Mouse (Mus musculus) lung, adult 2 months (tissue): ENCODE measurements at regions not wholly inside any gene's neighbourhood (a gene's known extent, or its start where the extent isn't known, plus 50 kb on each side); places are given as distances from the start of the nearest gene placed in this dataset.

ENCODE experiments used
- DNase-seq: peaks from one replicate; pipeline ENCODE4 v3.0.0; 2022
- H3K4me1 ChIP-seq: fragments of 200-500 bp; 2 replicates; pipeline ENCODE4 v1.6.1; 2011; ENCODE audit warnings: low read length; ENCODE audit not compliant: control insufficient read depth, insufficient read depth
- H3K4me3 ChIP-seq: fragments of 200-500 bp; replicated peaks from 2 replicates; pipeline ENCODE3; 2011; ENCODE audit warnings: low read depth, mild to moderate bottlenecking, control low read depth, low read length; ENCODE audit errors: extremely low read depth
- CTCF ChIP-seq: fragments of 200-500 bp; IDR thresholded peaks from 2 replicates; pipeline ENCODE4 v1.5.1; 2011; ENCODE audit warnings: mild to moderate bottlenecking, low read length, control low read depth; ENCODE audit not compliant: insufficient read depth
- POLR2A ChIP-seq: fragments of 200-500 bp; IDR thresholded peaks from 2 replicates; pipeline ENCODE4 v1.6.1; 2011; ENCODE audit warnings: low read depth, mild to moderate bottlenecking, control low read depth, low read length, borderline replicate concordance; ENCODE audit errors: extremely low read depth
- WGBS: fragments of 180-500 bp; shearing (Covaris S2); methylation state at CpG from one replicate; pipeline ENCODE4 v1.1.7; 2018; 5-methylcytosine and 5-hydroxymethylcytosine counted together

GRCm38 (mm10) chr3:133599731-133600130, 54.8 kb upstream of the Tet2 start:
- WGBS, result 92% methylated on average over 7 of the region's 7 CpGs
- TF ChIP-seq POLR2A, result no peak
- no peak for TF ChIP-seq CTCF
- Histone ChIP-seq H3K4me3 (no peak overlapping the region), H3K4me1 (peaks cover 4% of the 10 kb centered on the region; the same call in 1 of the 2 replicates)
- no peak for DNase-seq

GRCm38 (mm10) chr3:133600447-133601220, 55.7 kb upstream of the Tet2 start:
- H3K4me3 ChIP-seq, result no peak overlapping the region
- TF ChIP-seq POLR2A (no peak), CTCF (no peak)
- 21% methylated on average over 11 of the region's 11 CpGs for WGBS
- peaks cover 4% of the 10 kb centered on the region; the same call in 1 of the 2 replicates for H3K4me1 ChIP-seq
- DNase-seq, result peak; percentile 24

GRCm38 (mm10) chr3:133605460-133605859, 60.5 kb upstream of the Tet2 start:
- Histone ChIP-seq H3K4me1 (peaks cover 4% of the 10 kb centered on the region; the same call in 1 of the 2 replicates), H3K4me3 (no peak overlapping the region)
- no peak for DNase-seq
- 57% methylated on average over 6 of the region's 6 CpGs for WGBS
- TF ChIP-seq CTCF (no peak), POLR2A (no peak)

DNA sequence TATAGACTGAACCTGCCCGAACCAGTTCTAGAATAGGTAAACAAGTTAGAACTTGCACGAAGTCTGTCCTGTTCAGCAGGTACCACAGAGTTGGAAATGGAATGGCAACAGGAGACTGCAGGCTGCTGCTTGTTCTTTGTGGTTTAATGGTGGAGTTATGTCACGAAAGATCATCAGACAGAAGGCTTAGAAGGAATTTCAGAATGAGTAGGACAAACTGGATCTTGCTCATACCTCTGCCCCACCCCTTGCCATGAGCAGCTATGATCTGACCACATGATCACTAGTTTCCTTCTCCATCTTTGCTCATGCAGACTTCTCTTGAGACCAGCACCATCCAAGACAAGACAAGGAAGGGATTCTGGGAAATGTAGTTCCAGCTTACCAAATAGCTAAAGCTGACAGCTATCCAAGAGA, 63.9 kb upstream of the Tet2 start:
- H3K4me1 ChIP-seq, result no peaks in the 10 kb centered on the region

DNA sequence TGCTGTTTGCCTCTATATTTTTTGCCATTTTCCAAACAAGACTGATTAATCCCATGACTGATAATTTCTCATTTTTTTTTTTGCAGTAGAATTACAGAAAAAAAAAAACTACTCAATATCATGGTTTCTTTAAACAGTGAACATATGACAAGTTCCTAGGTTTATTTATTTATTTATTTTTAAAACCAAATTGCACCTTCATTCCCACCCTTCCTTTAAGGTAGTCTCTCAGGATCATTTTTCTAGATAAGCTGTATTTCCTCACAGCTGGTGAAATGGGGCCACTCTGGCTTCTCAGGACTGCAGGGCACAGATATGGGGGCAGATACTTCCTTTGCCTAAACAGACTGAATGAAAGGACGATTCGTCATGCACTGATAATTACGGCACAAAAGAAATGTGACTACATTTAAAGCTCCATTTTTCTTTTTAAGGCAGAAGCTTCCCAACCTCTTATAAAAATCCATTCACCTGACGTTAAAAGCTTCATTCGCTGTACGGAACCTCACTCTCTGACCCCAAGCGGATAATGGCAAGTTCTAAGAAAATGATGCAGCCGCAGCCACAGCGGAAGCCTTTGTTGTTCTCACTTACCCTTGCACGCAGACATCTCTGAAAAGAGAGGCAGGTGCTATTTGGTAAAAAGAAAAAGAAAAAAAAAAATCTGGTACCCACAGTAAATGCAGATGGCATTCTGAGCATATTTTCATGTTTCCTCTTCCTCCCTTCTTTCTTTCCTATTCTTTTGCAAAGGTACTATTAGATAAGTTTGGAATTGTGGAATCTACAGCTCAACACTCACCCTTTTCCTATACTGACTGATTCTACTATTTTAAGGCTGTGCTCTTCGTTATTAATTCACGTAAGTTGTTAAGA, 69.1 kb upstream of the Tet2 start:
- Histone ChIP-seq H3K4me3 (no peak overlapping the region), H3K4me1 (no peaks in the 10 kb centered on the region)
- WGBS, result 55% methylated on average over 12 of the region's 12 CpGs
- no peak for TF ChIP-seq CTCF
- no peak for TF ChIP-seq POLR2A
- no peak for DNase-seq

More for the DNA sequence above, 63.9 kb upstream of the Tet2 start:
- TF ChIP-seq POLR2A (no peak), CTCF (no peak)
- H3K4me3 ChIP-seq, result no peak overlapping the region
- WGBS, result 72% methylated on average over 3 of the region's 3 CpGs
- DNase-seq, result no peak

DNA sequence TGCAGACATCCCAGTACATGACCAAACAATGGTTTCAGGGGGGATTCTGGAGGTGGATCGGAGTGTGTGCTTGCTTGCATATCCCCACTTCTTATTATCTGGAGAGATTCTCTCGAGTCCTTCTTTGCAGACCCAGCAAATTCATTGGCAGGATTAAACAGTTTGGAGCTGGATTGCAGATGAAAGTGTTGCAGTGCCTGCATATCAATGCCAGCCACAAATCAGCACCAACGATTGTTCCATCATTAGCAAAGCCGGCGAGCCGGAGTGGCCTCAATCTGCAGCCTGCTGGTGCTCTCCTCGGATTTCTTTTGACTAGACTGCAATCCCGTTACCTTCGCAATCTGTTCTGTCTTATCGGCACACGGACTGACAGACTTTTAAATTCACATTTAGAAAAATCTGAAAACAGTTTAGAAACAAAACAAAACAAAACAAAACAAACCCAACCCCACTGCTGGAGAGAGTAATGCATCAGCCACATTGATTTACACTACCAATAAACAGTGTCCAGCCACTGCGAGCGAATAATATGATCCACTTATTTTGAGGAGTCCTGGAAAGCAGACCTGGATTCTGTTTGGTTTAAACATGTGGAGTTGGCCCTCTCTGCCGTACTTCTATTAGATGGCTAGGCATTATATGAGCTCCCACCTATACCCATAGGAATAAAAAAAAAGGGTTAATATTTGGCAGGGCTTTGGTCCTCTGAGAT, 69.9 kb upstream of the Tet2 start:
- no peak for DNase-seq
- 50% methylated on average over 14 of the region's 14 CpGs for WGBS

DNA sequence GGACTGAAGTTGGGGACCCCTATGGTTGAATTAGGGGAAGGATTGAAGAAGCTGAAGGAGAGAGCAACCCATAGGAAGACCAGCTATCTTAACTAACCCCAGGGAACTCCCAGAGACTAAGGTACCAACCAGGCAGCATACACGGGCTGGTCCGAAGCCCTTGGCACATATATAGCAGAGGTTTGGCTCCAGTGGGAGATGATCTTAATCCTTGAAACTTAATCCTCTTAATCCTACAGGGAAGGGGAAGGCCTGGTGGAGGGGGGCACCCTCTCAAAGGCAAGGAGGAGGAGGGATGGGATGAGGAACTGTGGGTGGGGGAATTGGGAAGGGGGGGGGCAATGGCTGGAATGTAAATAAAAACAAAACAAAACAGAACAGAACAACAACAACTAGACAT, 72.1 kb upstream of the Tet2 start:
- WGBS, result 88% methylated on average over 2 of the region's 2 CpGs
- TF ChIP-seq POLR2A (no peak), CTCF (no peak)

More for the DNA sequence above, 69.9 kb upstream of the Tet2 start:
- no peak for TF ChIP-seq CTCF
- TF ChIP-seq POLR2A, result no peak
- Histone ChIP-seq H3K4me3 (no peak overlapping the region), H3K4me1 (no peaks in the 10 kb centered on the region)

DNA sequence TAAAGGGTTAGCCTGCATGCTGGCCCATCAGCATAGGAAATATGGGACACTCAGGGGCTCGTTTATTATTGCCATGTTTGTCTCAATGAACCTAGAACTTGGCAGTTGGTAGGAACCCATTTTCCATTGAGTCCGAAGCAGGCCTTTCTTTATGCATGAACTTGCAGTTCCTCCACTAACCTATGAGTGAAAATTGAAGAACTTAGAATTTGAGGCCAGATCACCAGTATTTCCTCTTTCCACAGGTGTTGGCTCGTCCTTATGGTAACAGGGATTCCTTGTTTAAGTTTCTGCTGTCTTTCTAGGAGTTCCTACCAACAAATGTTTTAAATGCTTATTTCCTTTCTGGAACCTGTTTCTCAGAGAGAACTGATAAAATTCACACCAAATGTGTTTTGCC, 73.6 kb upstream of the Tet2 start:
- H3K4me1 ChIP-seq, result no peaks in the 10 kb centered on the region
- 73% methylated on average over 3 of the region's 3 CpGs for WGBS
- H3K4me3 ChIP-seq, result no peak overlapping the region
- DNase-seq, result no peak
- TF ChIP-seq CTCF (no peak), POLR2A (no peak)

More for the DNA sequence above, 72.1 kb upstream of the Tet2 start:
- Histone ChIP-seq H3K4me3 (no peak overlapping the region), H3K4me1 (no peaks in the 10 kb centered on the region)
- DNase-seq, result no peak

DNA sequence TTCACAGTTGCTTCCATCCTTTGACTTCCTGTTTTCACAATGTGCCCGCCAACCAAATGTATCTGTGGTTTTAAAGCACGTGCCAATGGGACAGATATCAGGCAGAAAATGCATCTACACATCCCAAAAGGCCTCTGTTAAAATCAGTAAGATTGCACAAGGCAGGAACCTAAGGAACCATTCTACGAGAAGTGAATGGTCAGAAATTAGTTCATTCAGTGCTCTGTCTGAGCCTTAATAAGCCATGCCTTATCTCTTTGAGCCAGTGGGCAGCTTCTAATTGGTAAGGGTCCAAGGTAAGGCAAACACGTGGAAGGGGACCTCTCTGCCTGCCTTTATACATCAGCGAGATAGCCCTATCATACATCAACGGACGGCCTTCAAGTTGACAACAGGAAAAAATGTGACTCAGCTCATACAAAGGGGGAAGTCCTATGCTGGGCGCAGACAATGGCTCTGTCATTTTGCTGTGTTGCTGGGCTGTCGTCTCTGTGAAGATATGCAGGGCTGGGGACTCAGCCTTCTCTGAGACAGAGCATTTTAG, 78.3 kb upstream of the Tet2 start:
- DNase-seq, result no peak
- Histone ChIP-seq H3K4me3 (no peak overlapping the region), H3K4me1 (no peaks in the 10 kb centered on the region)
- WGBS, result 34% methylated on average over 9 of the region's 9 CpGs
- no peak for TF ChIP-seq CTCF
- no peak for TF ChIP-seq POLR2A
